Mouse (Mus musculus): ENCODE data around the gene Tnfrsf22. TPM values are rescaled to one million over a fixed set of nuclear protein-coding genes. Genes with fewer than 3 reads are reported as not detected.

The Tnfrsf22 gene
- polyA plus RNA-seq, 1 experiment from 2014 or later = 1.3 TPM

DNA sequence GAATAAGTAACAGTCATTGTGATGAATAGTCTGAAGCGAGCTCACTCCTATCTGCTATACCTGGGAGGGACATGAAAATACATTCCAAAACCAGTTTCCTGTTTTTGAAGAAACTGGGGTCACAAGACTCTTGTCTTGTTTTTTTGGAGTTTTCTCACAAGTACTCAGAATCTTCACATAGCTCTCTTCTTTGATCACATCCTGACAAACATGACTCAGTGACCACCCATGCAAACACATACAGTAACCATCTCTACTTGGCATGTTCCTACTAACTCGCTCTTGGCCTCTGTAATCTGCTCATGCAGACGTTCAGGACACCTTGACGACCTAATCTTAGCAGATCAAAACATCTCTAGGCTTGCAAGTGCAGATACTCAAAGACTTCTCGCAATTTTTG is 24.3 kb downstream of the Tnfrsf22 start:
- Histone ChIP-seq H3K4me1 (ENCODE audit: insufficient read depth) (0 out of 2 replicates have a peak, but pooled peaks cover 2% of the 10 kb centered on the region), H3K9ac (replicated peaks) (no peak overlapping the region), H3K4me3 (ENCODE audit: low read depth, low read length) (no peak overlapping the region), H3K36me3 (replicated peaks; ENCODE audit: insufficient read depth, low read length) (no peaks in the 10 kb centered on the region), H3K27me3 (ENCODE audit: insufficient read depth, low read length) (no peaks in the 10 kb centered on the region), H3K9me3 (ENCODE audit: low read length) (no peaks in the 10 kb centered on the region), H3K4me2 (ENCODE audit: low read depth, low read length) (no peak overlapping the region), H3K27ac (ENCODE audit: low read depth) (no peak overlapping the region)
- no peak for TF ChIP-seq EP300 (IDR thresholded peaks at IDR 0.05; ENCODE audit: low read depth)
- no peak for TF ChIP-seq CTCF (IDR thresholded peaks at IDR 0.05; ENCODE audit: low read depth)
- WGBS (ENCODE audit: insufficient replicate concordance) = 44% methylated on average over 5 of the region's 5 CpGs
- ATAC-seq (no peak), DNase-seq (no peak)

DNA sequence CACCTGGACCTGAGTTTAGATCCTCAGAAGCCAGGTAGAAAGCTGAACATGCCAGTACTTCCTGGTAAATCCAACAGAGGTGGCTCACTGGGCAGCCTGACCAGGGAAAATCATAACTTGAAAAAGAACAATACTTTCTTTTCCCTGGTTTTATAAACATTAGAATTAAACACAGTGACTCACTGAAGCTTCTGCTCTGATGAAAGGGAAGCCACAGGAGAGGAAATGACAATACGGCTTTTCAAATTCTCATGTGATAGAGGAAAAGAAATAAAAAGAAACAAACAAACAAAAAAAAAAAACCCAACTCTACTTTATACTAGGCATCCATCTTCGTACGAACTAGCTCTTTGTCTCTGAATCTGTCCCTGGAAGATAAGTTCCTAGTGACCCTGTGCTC is 24.9 kb downstream of the Tnfrsf22 start:
- Histone ChIP-seq H3K9ac (replicated peaks) (no peak overlapping the region), H3K9me3 (ENCODE audit: low read length) (no peaks in the 10 kb centered on the region), H3K27ac (ENCODE audit: low read depth) (no peak overlapping the region), H3K4me3 (ENCODE audit: low read depth, low read length) (no peak overlapping the region), H3K4me2 (ENCODE audit: low read depth, low read length) (no peak overlapping the region), H3K27me3 (ENCODE audit: insufficient read depth, low read length) (no peaks in the 10 kb centered on the region), H3K36me3 (replicated peaks; ENCODE audit: insufficient read depth, low read length) (no peaks in the 10 kb centered on the region), H3K4me1 (ENCODE audit: insufficient read depth) (0 out of 2 replicates have a peak, but pooled peaks cover 2% of the 10 kb centered on the region)
- ATAC-seq (no peak), DNase-seq (no peak)
- 56% methylated on average over 3 of the region's 3 CpGs for WGBS (ENCODE audit: insufficient replicate concordance)
- TF ChIP-seq EP300 (IDR thresholded peaks at IDR 0.05; ENCODE audit: low read depth) (no peak), CTCF (IDR thresholded peaks at IDR 0.05; ENCODE audit: low read depth) (no peak)

DNA sequence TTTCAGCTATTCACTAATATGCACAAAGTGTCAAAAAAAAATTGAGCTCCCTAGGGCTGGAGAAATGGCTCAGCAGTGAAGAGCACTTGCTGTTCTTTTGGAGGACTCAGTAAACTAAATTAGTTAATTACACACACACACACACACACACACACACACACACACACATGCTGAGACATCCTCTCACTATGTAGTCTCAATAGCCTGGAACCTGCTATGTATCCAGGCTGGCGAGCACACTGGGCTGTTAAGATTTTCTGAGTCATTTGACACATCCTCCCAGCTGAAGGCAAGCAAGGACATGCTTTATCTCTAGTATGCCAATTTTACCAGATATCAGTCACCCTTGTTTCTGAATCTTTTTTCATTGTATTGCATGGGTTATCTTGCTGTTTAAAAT is 28.5 kb downstream of the Tnfrsf22 start:
- DNase-seq = no peak
- 40% methylated on average over 1 of the region's 1 CpGs for WGBS (ENCODE audit: insufficient replicate concordance)
- no peak for ATAC-seq
- Histone ChIP-seq H3K4me2 (ENCODE audit: low read depth, low read length) (no peak overlapping the region), H3K27ac (ENCODE audit: low read depth) (no peak overlapping the region), H3K27me3 (ENCODE audit: insufficient read depth, low read length) (no peaks in the 10 kb centered on the region), H3K36me3 (replicated peaks; ENCODE audit: insufficient read depth, low read length) (no peaks in the 10 kb centered on the region), H3K9ac (replicated peaks) (no peak overlapping the region), H3K9me3 (ENCODE audit: low read length) (no peaks in the 10 kb centered on the region), H3K4me3 (ENCODE audit: low read depth, low read length) (no peak overlapping the region), H3K4me1 (ENCODE audit: insufficient read depth) (no peaks in the 10 kb centered on the region)
- no peak for TF ChIP-seq CTCF (IDR thresholded peaks at IDR 0.05; ENCODE audit: low read depth)
- no peak for TF ChIP-seq EP300 (IDR thresholded peaks at IDR 0.05; ENCODE audit: low read depth)

DNA sequence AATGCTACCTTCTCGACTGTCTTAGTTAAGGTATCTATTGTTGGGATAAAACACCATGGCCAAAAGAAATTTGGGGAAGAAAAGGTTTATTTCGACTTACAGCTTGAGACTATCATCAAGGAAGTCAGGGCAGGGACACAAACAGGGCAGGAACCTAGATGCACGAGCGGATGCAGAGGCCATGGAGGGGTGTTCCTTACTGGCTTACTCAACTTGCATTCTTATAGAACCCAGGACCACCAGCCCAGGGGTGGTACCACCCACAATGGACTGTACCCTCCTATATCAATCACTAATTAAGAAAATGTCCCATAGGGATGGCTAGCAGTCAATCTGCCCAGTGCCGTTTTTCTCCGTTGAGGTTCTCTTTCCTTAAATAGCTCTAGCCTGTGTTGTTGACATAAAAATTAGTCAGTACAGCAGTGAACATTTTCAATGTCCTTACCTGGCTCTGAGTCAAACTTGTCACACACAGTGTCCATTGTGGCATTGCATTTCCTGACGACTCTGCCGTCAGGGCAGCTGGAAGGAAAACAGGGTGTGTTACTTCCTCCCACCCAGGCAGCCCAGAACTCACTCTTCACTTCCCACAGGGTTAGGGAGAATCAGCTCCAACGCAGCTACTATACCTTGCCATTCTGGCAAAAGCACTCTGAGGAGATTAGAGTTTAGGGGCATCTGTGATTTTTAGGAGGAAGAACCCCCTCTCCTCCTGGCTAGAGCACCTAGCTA is 34.9 kb downstream of the Tnfrsf22 start:
- ATAC-seq (0 out of 2 replicates have a peak, but pooled peaks have one; percentile 23), DNase-seq (no peak)
- Histone ChIP-seq H3K27ac (ENCODE audit: low read depth) (peak overlapping the region; percentile 46; the same call in 1 of the 2 replicates), H3K4me2 (ENCODE audit: low read depth, low read length) (no peak overlapping the region), H3K36me3 (replicated peaks; ENCODE audit: insufficient read depth, low read length) (no peaks in the 10 kb centered on the region), H3K27me3 (ENCODE audit: insufficient read depth, low read length) (no peaks in the 10 kb centered on the region), H3K4me3 (ENCODE audit: low read depth, low read length) (no peak overlapping the region), H3K4me1 (ENCODE audit: insufficient read depth) (no peaks in the 10 kb centered on the region), H3K9ac (replicated peaks) (no peak overlapping the region), H3K9me3 (ENCODE audit: low read length) (no peaks in the 10 kb centered on the region)
- WGBS (ENCODE audit: insufficient replicate concordance) = 36% methylated on average over 9 of the region's 9 CpGs
- no peak for TF ChIP-seq CTCF (IDR thresholded peaks at IDR 0.05; ENCODE audit: low read depth)
- no peak for TF ChIP-seq EP300 (IDR thresholded peaks at IDR 0.05; ENCODE audit: low read depth)

DNA sequence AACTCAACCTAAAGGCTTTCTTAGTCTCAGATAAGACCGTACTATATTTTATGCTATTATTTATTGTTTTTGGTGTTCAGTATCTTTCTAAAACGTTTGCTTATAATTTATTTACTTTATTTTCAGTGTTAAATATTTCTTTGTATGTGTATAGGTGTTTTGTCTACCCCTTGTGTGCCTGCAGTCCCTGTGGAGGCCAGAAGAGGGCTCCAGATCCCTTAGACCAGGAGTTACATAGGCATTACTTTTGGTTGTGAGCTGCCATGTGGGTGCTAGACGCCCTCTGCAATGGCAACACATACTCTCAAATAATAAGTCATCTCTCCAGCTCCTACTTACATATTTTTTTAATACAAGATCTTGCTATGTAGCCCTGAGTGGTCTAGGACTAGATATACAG is 37.2 kb downstream of the Tnfrsf22 start:
- no peak overlapping the region for H3K9ac ChIP-seq (replicated peaks)
- TF ChIP-seq EP300 (IDR thresholded peaks at IDR 0.05; ENCODE audit: low read depth) (no peak), CTCF (IDR thresholded peaks at IDR 0.05; ENCODE audit: low read depth) (peak; percentile 55)
- H3K4me3 ChIP-seq (ENCODE audit: low read depth, low read length) = no peak overlapping the region
- no peaks in the 10 kb centered on the region for H3K36me3 ChIP-seq (replicated peaks; ENCODE audit: insufficient read depth, low read length)
- no peaks in the 10 kb centered on the region for H3K27me3 ChIP-seq (ENCODE audit: insufficient read depth, low read length)
- no peak overlapping the region for H3K27ac ChIP-seq (ENCODE audit: low read depth)
- no peak overlapping the region for H3K4me2 ChIP-seq (ENCODE audit: low read depth, low read length)
- no peak for DNase-seq
- H3K9me3 ChIP-seq (ENCODE audit: low read length) = no peaks in the 10 kb centered on the region
- WGBS (ENCODE audit: insufficient replicate concordance) = 52% methylated on average over 3 of the region's 3 CpGs
- H3K4me1 ChIP-seq (ENCODE audit: insufficient read depth) = no peaks in the 10 kb centered on the region
- ATAC-seq = no peak

DNA sequence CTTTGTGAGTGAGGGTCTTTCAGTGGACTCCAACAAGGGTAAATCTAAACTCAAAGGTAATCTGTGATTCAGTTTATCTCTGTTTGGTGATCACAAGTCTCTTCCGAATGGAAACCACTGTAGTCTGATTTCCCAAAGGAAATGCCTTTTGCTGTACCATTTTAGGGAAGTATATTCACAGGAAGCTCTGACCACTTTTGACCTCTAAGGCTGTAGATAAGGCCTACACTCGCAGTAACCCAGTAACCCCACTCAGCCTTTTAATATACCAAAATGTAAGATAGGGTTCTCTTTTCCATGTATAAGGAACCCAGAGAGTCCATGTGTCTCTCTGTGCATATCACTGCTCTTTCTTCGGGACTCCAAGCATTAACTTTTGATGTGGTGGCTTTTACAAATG is 44.1 kb downstream of the Tnfrsf22 start:
- Histone ChIP-seq H3K27me3 (ENCODE audit: insufficient read depth, low read length) (no peaks in the 10 kb centered on the region), H3K4me1 (ENCODE audit: insufficient read depth) (peaks cover 5% of the 10 kb centered on the region), H3K4me3 (ENCODE audit: low read depth, low read length) (no peak overlapping the region), H3K4me2 (ENCODE audit: low read depth, low read length) (no peak overlapping the region), H3K27ac (ENCODE audit: low read depth) (no peak overlapping the region), H3K36me3 (replicated peaks; ENCODE audit: insufficient read depth, low read length) (no peaks in the 10 kb centered on the region), H3K9me3 (ENCODE audit: low read length) (no peaks in the 10 kb centered on the region), H3K9ac (replicated peaks) (no peak overlapping the region)
- TF ChIP-seq EP300 (IDR thresholded peaks at IDR 0.05; ENCODE audit: low read depth) (no peak), CTCF (IDR thresholded peaks at IDR 0.05; ENCODE audit: low read depth) (no peak)
- WGBS (ENCODE audit: insufficient replicate concordance) = 48% methylated on average over 3 of the region's 3 CpGs
- DNase-seq = no peak
- no peak for ATAC-seq
